Comparison of ENCODE assay signal across 8 mouse cellular contexts in the genomic region with DNA sequence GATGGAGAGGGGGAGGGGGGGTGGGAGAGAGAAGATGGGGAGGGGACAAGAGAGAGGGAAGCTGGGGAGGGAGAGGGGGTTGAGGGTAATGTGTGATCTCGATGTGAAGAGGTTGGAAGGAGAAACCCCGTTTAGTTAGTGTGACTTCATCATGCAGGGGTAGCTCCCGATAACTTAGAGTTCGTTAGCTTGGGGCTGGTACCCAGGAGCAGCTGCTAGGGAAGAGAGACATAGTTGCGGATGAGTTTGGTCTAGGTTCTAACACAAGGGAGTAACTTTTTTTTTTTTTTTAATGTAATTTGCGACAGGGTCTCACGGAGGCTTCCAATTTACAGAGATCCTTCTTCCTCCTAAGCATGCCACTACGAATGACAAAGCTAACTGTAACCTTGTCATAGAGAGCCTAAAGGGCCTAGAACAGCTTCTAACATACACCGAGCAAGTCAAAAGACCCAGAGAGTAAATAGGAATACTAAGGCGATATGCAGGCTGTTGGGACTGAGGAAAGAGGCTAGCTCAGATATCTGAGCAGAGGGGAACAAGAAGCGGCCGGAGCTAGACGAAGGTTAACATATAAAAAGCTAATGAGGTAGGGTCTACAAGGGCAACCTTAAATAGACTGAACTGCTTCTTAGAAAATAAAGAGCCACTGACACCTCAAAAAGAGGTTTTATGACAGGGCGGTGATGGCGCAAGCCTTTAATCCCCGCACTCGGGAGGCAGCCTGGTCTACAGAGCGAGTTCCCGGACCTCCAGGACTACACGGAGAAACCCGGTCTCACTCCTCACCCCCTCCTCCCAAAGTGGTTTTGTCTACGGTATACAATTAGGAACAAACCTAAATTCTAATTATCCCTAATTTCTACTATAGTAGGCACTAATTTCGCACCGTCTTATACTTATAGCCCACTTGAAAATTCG. TPM values are rescaled to one million over a fixed set of nuclear protein-coding genes. Genes with fewer than 3 reads are reported as not detected.
A peak's percentile ranks its signal among the peaks of the same experiment; 100 is the strongest.
DNase-seq lines count a peak whose midpoint lies in the region; ATAC-seq lines count a peak whose summit lies in the region.

No protein-coding gene starts in this region.

- no peaks in the 10 kb centered on the region for H3K27me3 ChIP-seq in lung, embryonic 16.5 days (ENCODE audit: control insufficient read depth, insufficient read depth, low read depth, low read length)
- H3K27me3 ChIP-seq in forebrain, embryonic 10.5 days (ENCODE audit: poor library complexity, severe bottlenecking), result no peaks in the 10 kb centered on the region
- no peaks in the 10 kb centered on the region for H3K27me3 ChIP-seq in hindbrain, embryonic 13.5 days
- no peaks in the 10 kb centered on the region for H3K27me3 ChIP-seq in megakaryocyte, embryonic 14.5 days (replicated peaks)
- no peaks in the 10 kb centered on the region for H3K27me3 ChIP-seq in splenic B cell, adult 2 months (ENCODE audit: control insufficient read depth, insufficient read depth, low read length, poor library complexity, severe bottlenecking)

- peak overlapping the region; percentile 73 for H3K9ac ChIP-seq in lung, embryonic 16.5 days (ENCODE audit: low read length)
- peak overlapping the region; percentile 77 for H3K9ac ChIP-seq in hindbrain, embryonic 13.5 days

- H3K9me3 ChIP-seq in lung, embryonic 16.5 days (ENCODE audit: control insufficient read depth, low read length), result no peaks in the 10 kb centered on the region
- no peaks in the 10 kb centered on the region for H3K9me3 ChIP-seq in forebrain, embryonic 10.5 days
- no peaks in the 10 kb centered on the region for H3K9me3 ChIP-seq in hindbrain, embryonic 13.5 days
- H3K9me3 ChIP-seq in megakaryocyte, embryonic 14.5 days, result no peaks in the 10 kb centered on the region

- 9% methylated on average over 25 of the region's 25 CpGs for WGBS in lung, embryonic 16.5 days
- 11% methylated on average over 25 of the region's 25 CpGs for WGBS in forebrain, embryonic 10.5 days
- WGBS in hindbrain, embryonic 13.5 days, result 8% methylated on average over 25 of the region's 25 CpGs

- H3K4me1 ChIP-seq in lung, embryonic 16.5 days (replicated peaks; ENCODE audit: control insufficient read depth, insufficient read depth, low read length), result peaks cover 7% of the 10 kb centered on the region
- H3K4me1 ChIP-seq in brown adipose tissue, adult 24 weeks (ENCODE audit: control insufficient read depth, insufficient read depth, insufficient read length, low read length), result 0 out of 2 replicates have a peak, but pooled peaks cover 3% of the 10 kb centered on the region
- H3K4me1 ChIP-seq in forebrain, embryonic 10.5 days, result peaks cover 25% of the 10 kb centered on the region
- peaks cover 23% of the 10 kb centered on the region for H3K4me1 ChIP-seq in hindbrain, embryonic 13.5 days (replicated peaks)
- H3K4me1 ChIP-seq in megakaryocyte, embryonic 14.5 days, result peaks cover 39% of the 10 kb centered on the region

- peak overlapping the region; percentile 69 for H3K4me3 ChIP-seq in lung, embryonic 16.5 days (ENCODE audit: low read length)
- H3K4me3 ChIP-seq in brown adipose tissue, adult 24 weeks (ENCODE audit: insufficient read depth, low read depth, low read length), result peak overlapping the region; percentile 44
- peak overlapping the region; percentile 89 for H3K4me3 ChIP-seq in forebrain, embryonic 10.5 days
- peak overlapping the region; percentile 77 for H3K4me3 ChIP-seq in hindbrain, embryonic 13.5 days
- H3K4me3 ChIP-seq in megakaryocyte, embryonic 14.5 days (replicated peaks), result peak overlapping the region; percentile 100

- no peak for DNase-seq in lung, adult 18-20 months
- DNase-seq in forebrain, embryonic 10.5 days (ENCODE audit: extremely low spot score, low spot score), result no peak
- DNase-seq in splenic B cell, adult 2 months (ENCODE audit: low read depth, low spot score), result peak; percentile 31
- DNase-seq in T-cell, adult 2 months (ENCODE audit: low spot score), result no peak

- H3K36me3 ChIP-seq in lung, embryonic 16.5 days (ENCODE audit: control insufficient read depth, insufficient read depth, low read length), result no peaks in the 10 kb centered on the region
- H3K36me3 ChIP-seq in forebrain, embryonic 10.5 days (replicated peaks), result no peaks in the 10 kb centered on the region
- H3K36me3 ChIP-seq in hindbrain, embryonic 13.5 days, result no peaks in the 10 kb centered on the region
- H3K36me3 ChIP-seq in megakaryocyte, embryonic 14.5 days (replicated peaks; ENCODE audit: low read length), result no peaks in the 10 kb centered on the region
- no peaks in the 10 kb centered on the region for H3K36me3 ChIP-seq in splenic B cell, adult 2 months (ENCODE audit: control insufficient read depth, insufficient read depth, low read length, poor library complexity, severe bottlenecking)

- peak; percentile 44 for ATAC-seq in lung, embryonic 16.5 days (ENCODE audit: low read depth)
- peak; percentile 55 for ATAC-seq in hindbrain, embryonic 13.5 days (ENCODE audit: low FRiP score)

- peak overlapping the region; percentile 96 for H3K27ac ChIP-seq in lung, embryonic 16.5 days (ENCODE audit: low read length)
- H3K27ac ChIP-seq in brown adipose tissue, adult 24 weeks (replicated peaks; ENCODE audit: low read depth, low read length), result peak overlapping the region; percentile 64
- peak overlapping the region; percentile 98 for H3K27ac ChIP-seq in forebrain, embryonic 10.5 days
- peak overlapping the region; percentile 97 for H3K27ac ChIP-seq in hindbrain, embryonic 13.5 days

- peak overlapping the region; percentile 67 for H3K4me2 ChIP-seq in lung, embryonic 16.5 days (ENCODE audit: low read depth, low read length)
- H3K4me2 ChIP-seq in hindbrain, embryonic 13.5 days, result peak overlapping the region; percentile 70

RNA-seq across cellular contexts. Expression of a gene that starts 0.5 kb away (rescaled TPM):
- 108 and 118 TPM in 2 replicates for polyA plus RNA-seq in lung, embryonic 16.5 days (2015; fragmentation: Nextera tagmentation; extraction: Ambion mirVana)
- polyA plus RNA-seq in brown adipose tissue, adult 24 weeks (2012; ENCODE audit: insufficient read depth, insufficient read length, missing spikeins), result 500 and 513 TPM in 2 replicates
- 122 and 125 TPM in 2 replicates for polyA plus RNA-seq in forebrain, embryonic 10.5 days (2016; fragmentation: Nextera tagmentation; extraction: Ambion mirVana)
- polyA plus RNA-seq in hindbrain, embryonic 13.5 days (2015; fragmentation: Nextera tagmentation; extraction: Ambion mirVana), result 161 and 163 TPM in 2 replicates
- 153 and 240 TPM in 2 replicates for polyA plus RNA-seq in megakaryocyte, embryonic 14.5 days (2012; ENCODE audit: insufficient read depth, low replicate concordance)

RNA-seq across cellular contexts. Expression of a gene that starts 18.4 kb away (rescaled TPM):
- polyA plus RNA-seq in lung, embryonic 16.5 days (2015; fragmentation: Nextera tagmentation; extraction: Ambion mirVana), result 40.8 and 44.2 TPM in 2 replicates
- 68.4 and 83.5 TPM in 2 replicates for polyA plus RNA-seq in brown adipose tissue, adult 24 weeks (2012; ENCODE audit: insufficient read depth, insufficient read length, missing spikeins)
- polyA plus RNA-seq in forebrain, embryonic 10.5 days (2016; fragmentation: Nextera tagmentation; extraction: Ambion mirVana), result 34.7 and 36.8 TPM in 2 replicates
- polyA plus RNA-seq in hindbrain, embryonic 13.5 days (2015; fragmentation: Nextera tagmentation; extraction: Ambion mirVana), result 42.4 and 47.3 TPM in 2 replicates
- polyA plus RNA-seq in megakaryocyte, embryonic 14.5 days (2012; ENCODE audit: insufficient read depth, low replicate concordance), result 22.7 and 54.4 TPM in 2 replicates

Comparison
In these comparisons a context has a peak if more than half of its experiments do, and no peak if none do; other contexts are left out.
1. H3K4me3 ChIP-seq: peak in every context shown above with its lines; median percentile 100 in megakaryocyte, embryonic 14.5 days; 89 in forebrain, embryonic 10.5 days; 77 in hindbrain, embryonic 13.5 days; 69 in lung, embryonic 16.5 days; 44 in brown adipose tissue, adult 24 weeks.